Mouse (Mus musculus) embryonic facial prominence, embryonic 14.5 days (tissue): ENCODE data around the gene Elovl3. TPM values are rescaled to one million over a fixed set of nuclear protein-coding genes. Genes with fewer than 3 reads are reported as not detected.
"Not testable (repeated sequence)": the region's sequence is repeated elsewhere in the genome, so short reads cannot be mapped to it uniquely, and the experiment has no call there.

Source experiments
- ATAC-seq: fragments of 200-750 bp; cut with Nextera tagmentation; 2 replicates; pipeline ENCODE4 v1.8.0; 2017; ENCODE audit warnings: low read depth, moderate number of reproducible peaks, moderate TSS enrichment
- DNase-seq: peaks from one replicate; pipeline ENCODE4 v3.0.0-alpha.2; 2015; ENCODE audit warnings: low spot score
- H3K27ac ChIP-seq: fragments of 300-500 bp; sonication (generic); replicated peaks from 2 replicates; pipeline ENCODE4 v1.5.1; 2014; ENCODE audit warnings: low read depth, mild to moderate bottlenecking, low read length, moderate library complexity
- H3K27me3 ChIP-seq: fragments of 300-500 bp; sonication (generic); replicated peaks from 2 replicates; pipeline ENCODE4 v1.6.1; 2014; ENCODE audit warnings: low read length; ENCODE audit not compliant: control insufficient read depth, insufficient read depth
- H3K36me3 ChIP-seq: fragments of 300-500 bp; sonication (generic); 2 replicates; pipeline ENCODE4 v1.6.1; 2014; ENCODE audit warnings: low read length, mixed read lengths; ENCODE audit not compliant: control insufficient read depth, insufficient read depth
- H3K4me1 ChIP-seq: fragments of 300-500 bp; sonication (generic); 2 replicates; pipeline ENCODE4 v1.6.1; 2014; ENCODE audit warnings: antibody characterized with exemption, low read length; ENCODE audit not compliant: control insufficient read depth, insufficient read depth
- H3K4me2 ChIP-seq: fragments of 300-500 bp; sonication (generic); 2 replicates; pipeline ENCODE4 v1.6.1; 2014; ENCODE audit warnings: low read depth, mild to moderate bottlenecking, low read length, moderate library complexity, mixed read lengths
- H3K4me3 ChIP-seq: fragments of 300-500 bp; sonication (generic); 2 replicates; pipeline ENCODE4 v1.5.1; 2014; ENCODE audit warnings: low read depth, mild to moderate bottlenecking, low read length
- H3K9ac ChIP-seq: fragments of 300-500 bp; sonication (generic); 2 replicates; pipeline ENCODE4 v1.6.1; 2014; ENCODE audit warnings: low read depth, mild to moderate bottlenecking, low read length, moderate library complexity, mixed read lengths
- H3K9me3 ChIP-seq: fragments of 300-500 bp; sonication (generic); 2 replicates; pipeline ENCODE4 v1.6.1; 2016; ENCODE audit warnings: low read length; ENCODE audit not compliant: control insufficient read depth
- WGBS: fragments of 180-500 bp; shearing (Covaris S2); extraction: QIAGEN DNeasy Blood & Tissue Kit; methylation state at CpG from one replicate; pipeline ENCODE4 v1.1.7; 2014; 5-methylcytosine and 5-hydroxymethylcytosine counted together
- polyA plus RNA-seq: library from polyadenylated mRNA; unstranded; fragments of >200 nt; fragmentation: Nextera tagmentation; extraction: Ambion mirVana; gene quantifications from 2 replicates; pipeline ENCODE4 v1.2.1, GENCODE M21; 2014

Elovl3 gene
- polyA plus RNA-seq, 1 experiment from 2014 or later: 1.4 TPM

GRCm38 (mm10) chr19:46141091-46141490, 9.4 kb downstream of the Elovl3 start:
- H3K4me3 ChIP-seq: no peak overlapping the region
- no peak overlapping the region for H3K9ac ChIP-seq
- no peak overlapping the region; the same call in 1 of the 2 replicates for H3K4me2 ChIP-seq
- H3K36me3 ChIP-seq: no peaks in the 10 kb centered on the region
- peaks cover 9% of the 10 kb centered on the region for H3K4me1 ChIP-seq
- 11% methylated on average over 4 of the region's 6 CpGs for WGBS
- peaks cover 67% of the 10 kb centered on the region for H3K27me3 ChIP-seq
- ATAC-seq (peak; percentile 85), DNase-seq (peak; percentile 78)
- H3K9me3 ChIP-seq: no peaks in the 10 kb centered on the region
- H3K27ac ChIP-seq: no peak overlapping the region

DNA sequence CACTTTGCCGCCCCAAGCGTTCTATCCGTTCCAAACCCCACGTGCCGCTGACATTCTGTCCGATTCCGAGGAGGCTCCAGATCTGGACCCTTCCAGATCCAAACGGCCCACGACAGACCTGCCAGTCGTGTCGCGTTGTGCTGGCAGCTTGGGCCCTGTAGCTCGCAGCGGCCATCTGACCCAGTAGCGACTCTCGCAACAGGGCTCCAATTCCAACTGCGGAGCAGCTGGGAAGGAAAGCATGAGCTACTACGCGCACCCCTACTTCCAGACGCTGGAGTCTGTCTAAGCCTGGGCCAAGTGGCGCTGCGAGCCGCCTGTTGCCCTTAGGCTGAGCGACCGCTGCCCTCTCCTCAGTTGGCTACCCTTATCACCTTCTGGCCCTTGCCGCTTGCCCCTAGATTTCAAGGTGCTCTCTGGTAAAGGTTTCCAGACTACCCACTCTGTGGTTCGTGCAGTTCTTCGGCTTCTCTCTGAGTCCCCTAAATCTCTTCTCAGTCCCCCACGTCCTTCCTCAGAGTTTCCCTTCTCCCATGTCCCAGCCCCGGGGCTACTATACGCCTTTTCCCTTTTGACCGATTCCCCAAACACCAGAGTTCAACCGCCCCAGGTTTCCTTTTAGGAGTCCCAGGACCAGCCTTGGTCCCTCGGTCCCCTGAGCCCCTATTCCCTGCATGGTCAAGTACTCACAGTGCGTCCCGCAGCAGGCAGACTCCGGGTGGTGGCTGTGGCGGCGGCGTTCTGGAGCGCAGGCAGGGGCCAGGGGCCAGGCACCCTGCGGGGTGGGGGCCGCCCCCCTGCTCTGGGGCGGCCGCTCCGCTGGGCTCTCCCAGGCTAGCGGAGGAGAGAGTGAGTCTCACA, 16.0 kb downstream of the Elovl3 start, which contains the start of gene Pitx3:
Gene Pitx3 (minus strand): TSS at position 816 of the 861 bp plus-strand sequence.
- peak within 1 kb of the TSS; percentile 59 for H3K4me3 ChIP-seq
- peak within 1 kb of the TSS; percentile 98 for H3K4me2 ChIP-seq
- peaks cover 73% of the 10 kb centered on the region for H3K27me3 ChIP-seq
- peak within 1 kb of the TSS; percentile 52 for H3K9ac ChIP-seq
- 0 out of 2 replicates have a peak within 1 kb of the TSS, but pooled peaks have one; percentile 25 for H3K27ac ChIP-seq
- ATAC-seq: no peak
- peaks cover 8% of the 10 kb centered on the region; the same call in 1 of the 2 replicates for H3K4me1 ChIP-seq
- H3K36me3 ChIP-seq: no peaks in the 10 kb centered on the region
- H3K9me3 ChIP-seq: no peaks in the 10 kb centered on the region
- DNase-seq: no peak
- 1% methylated on average over 46 of the region's 47 CpGs for WGBS

DNA sequence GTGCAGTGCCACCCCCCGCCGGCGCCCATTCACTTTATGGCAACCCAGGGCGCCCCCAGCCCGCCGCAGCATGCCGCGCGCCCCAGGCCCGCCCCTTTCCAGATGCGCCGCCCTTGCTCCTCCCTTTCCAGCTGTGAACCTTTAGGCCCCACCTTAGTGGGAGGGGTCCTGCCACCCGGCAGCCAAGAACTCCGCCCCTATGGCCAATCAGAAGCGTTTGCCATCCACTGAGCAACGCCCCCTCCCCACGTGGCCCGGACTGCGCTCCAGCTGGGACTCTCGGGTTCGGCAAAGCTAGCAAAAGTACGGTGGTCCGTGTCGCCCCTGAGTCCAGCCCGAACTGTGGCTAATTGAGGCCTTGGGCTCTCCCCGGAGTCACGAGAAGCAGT, 16.7 kb downstream of the Elovl3 start:
- ATAC-seq: peak; percentile 60
- Histone ChIP-seq H3K9me3 (no peaks in the 10 kb centered on the region), H3K36me3 (no peaks in the 10 kb centered on the region), H3K4me2 (peak overlapping the region; percentile 98), H3K27ac (no peak overlapping the region), H3K27me3 (peaks cover 67% of the 10 kb centered on the region), H3K4me1 (peaks cover 11% of the 10 kb centered on the region), H3K9ac (peak overlapping the region; percentile 52; the same call in 1 of the 2 replicates), H3K4me3 (peak overlapping the region; percentile 59)
- DNase-seq: peak; percentile 97
- WGBS: under 1% methylated on average over 20 of the region's 27 CpGs

DNA sequence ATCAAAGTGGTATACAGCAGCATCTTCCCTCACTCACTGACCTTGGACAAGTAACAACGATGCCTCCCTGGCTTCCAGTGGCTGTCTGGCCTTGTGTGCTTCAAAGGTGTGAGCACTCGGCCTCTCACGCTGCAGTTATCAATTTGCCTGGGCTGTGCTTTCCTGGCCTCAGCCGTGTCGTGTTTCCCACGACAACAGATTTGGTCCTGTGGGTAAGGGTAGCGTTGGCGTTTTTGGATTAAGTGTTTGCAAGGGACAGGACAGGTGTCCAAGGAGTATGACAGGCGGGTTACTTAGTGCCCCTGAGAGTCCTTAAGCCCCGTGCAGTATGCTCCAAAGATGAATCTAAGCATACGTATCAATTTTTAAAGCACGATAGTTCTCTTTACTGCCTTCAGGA, 17.4 kb downstream of the Elovl3 start:
- H3K4me2 ChIP-seq: peak overlapping the region; percentile 98
- peak overlapping the region; percentile 59 for H3K4me3 ChIP-seq
- no peaks in the 10 kb centered on the region for H3K36me3 ChIP-seq
- 29% methylated on average over 12 of the region's 12 CpGs for WGBS
- DNase-seq (no peak), ATAC-seq (no peak)
- 0 out of 2 replicates have a peak overlapping the region, but pooled peaks have one; percentile 15 for H3K27ac ChIP-seq
- H3K4me1 ChIP-seq: peaks cover 19% of the 10 kb centered on the region
- no peak overlapping the region for H3K9ac ChIP-seq
- H3K9me3 ChIP-seq: no peaks in the 10 kb centered on the region
- peaks cover 65% of the 10 kb centered on the region for H3K27me3 ChIP-seq

DNA sequence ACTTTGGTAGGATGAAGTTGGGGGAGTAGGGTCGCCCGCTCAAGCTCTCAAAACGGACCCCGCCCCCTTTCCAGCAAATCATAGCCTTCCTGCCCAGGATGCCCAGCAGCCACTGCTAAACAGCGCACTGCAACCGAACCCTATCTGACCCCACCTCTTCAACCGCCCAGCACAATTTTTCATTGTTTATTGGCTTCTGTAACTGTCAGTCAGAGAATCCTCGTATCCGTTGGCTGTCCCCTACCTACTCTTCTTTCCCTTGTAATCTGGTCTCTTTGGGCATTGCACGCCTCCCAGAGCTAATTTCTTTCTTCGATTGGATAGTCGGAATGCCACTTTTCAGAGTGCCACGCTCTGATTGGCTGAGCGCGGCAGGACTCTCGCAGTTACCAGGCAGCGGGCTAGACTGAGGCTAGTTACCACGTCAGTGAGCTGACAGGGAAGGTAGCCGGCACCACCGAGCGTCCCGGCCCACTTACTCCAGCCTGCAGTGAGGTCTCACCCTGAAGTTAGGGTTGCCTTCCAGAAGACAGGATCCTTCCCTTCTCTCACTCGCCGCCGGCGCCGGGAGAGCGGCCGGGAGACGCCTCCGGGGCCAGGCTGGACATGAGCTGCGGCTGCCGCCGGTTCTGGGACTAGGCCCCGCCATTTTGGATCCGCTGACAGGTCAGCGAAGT, 20.6 kb downstream of the Elovl3 start, which contains the start of gene Gbf1:
Gene Gbf1 (plus strand): TSS at position 383 of the 677 bp plus-strand sequence.
- Histone ChIP-seq H3K4me1 (peaks cover 20% of the 10 kb centered on the region), H3K27me3 (peaks cover 35% of the 10 kb centered on the region), H3K36me3 (0 out of 2 replicates have a peak, but pooled peaks cover 8% of the 10 kb centered on the region), H3K4me2 (peak within 1 kb of the TSS; percentile 92), H3K9me3 (no peaks in the 10 kb centered on the region), H3K4me3 (peak within 1 kb of the TSS; percentile 95), H3K27ac (peak within 1 kb of the TSS; percentile 72), H3K9ac (peak within 1 kb of the TSS; percentile 81)
- 0% methylated on average over 30 of the region's 37 CpGs for WGBS
- peak; percentile 99 for DNase-seq
- peak; percentile 98 for ATAC-seq

- DNase-seq: no peak
- 96% methylated on average over 3 of the region's 3 CpGs for WGBS
- Histone ChIP-seq H3K27me3 (no peaks in the 10 kb centered on the region), H3K9ac (no peak overlapping the region), H3K36me3 (peaks cover 51% of the 10 kb centered on the region), H3K9me3 (no peaks in the 10 kb centered on the region), H3K4me3 (no peak overlapping the region), H3K4me2 (no peak overlapping the region), H3K27ac (no peak overlapping the region), H3K4me1 (no peaks in the 10 kb centered on the region)
- ATAC-seq: no peak
These were observed 34.3 kb downstream of the Elovl3 start for GRCm38 (mm10) chr19:46165950-46166349.

GRCm38 (mm10) chr19:46167169-46167568, 35.5 kb downstream of the Elovl3 start:
- ATAC-seq: not testable (repeated sequence)
- WGBS: 60% methylated on average over 2 of the region's 2 CpGs
- H3K36me3 ChIP-seq: peaks cover 62% of the 10 kb centered on the region

DNA sequence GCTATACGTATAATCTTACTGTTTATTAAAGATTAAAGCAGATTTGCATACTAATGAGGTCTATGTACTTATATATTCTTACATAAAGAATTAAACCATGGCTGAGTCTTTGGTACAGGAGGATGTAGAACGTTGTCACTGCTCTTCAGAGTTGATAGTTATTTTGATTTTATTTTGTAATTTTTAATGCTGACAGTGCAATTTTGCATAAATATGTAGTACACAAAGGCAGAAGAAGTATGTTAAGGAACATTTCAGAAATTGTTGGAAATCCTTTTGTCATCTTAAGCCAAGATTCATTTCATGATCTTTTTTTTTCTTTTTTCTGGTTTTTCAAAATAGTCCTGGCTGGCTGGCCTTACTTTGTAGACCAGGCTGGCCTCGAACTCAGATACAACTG, 37.7 kb downstream of the Elovl3 start:
- H3K36me3 ChIP-seq: peaks cover 64% of the 10 kb centered on the region

More at GRCm38 (mm10) chr19:46167169-46167568, 35.5 kb downstream of the Elovl3 start:
- DNase-seq, H3K9me3 ChIP-seq, H3K27ac ChIP-seq, H3K4me3 ChIP-seq, H3K4me2 ChIP-seq, H3K27me3 ChIP-seq, H3K9ac ChIP-seq, H3K4me1 ChIP-seq: not testable (repeated sequence)

More for the DNA sequence above, 37.7 kb downstream of the Elovl3 start:
- no peak overlapping the region for H3K4me2 ChIP-seq
- no peaks in the 10 kb centered on the region for H3K9me3 ChIP-seq
- H3K27me3 ChIP-seq: no peaks in the 10 kb centered on the region
- no peak overlapping the region for H3K27ac ChIP-seq
- DNase-seq (no peak), ATAC-seq (no peak)
- no peaks in the 10 kb centered on the region for H3K4me1 ChIP-seq
- 88% methylated on average over 3 of the region's 3 CpGs for WGBS
- no peak overlapping the region for H3K9ac ChIP-seq
- no peak overlapping the region for H3K4me3 ChIP-seq
